Mouse (Mus musculus) kidney, adult 2 months (tissue): ENCODE results near the gene Commd4. TPM values are rescaled to one million over a fixed set of nuclear protein-coding genes. Genes with fewer than 3 reads are reported as not detected.

Experiments
- DNase-seq: peaks from one replicate; pipeline ENCODE4 v3.0.0; 2021
- H3K27ac ChIP-seq: fragments of 200-500 bp; 2 replicates; pipeline ENCODE4 v1.5.1; 2012; ENCODE audit warnings: low read depth, low read length, control low read depth, inconsistent platforms; ENCODE audit not compliant: insufficient read depth
- H3K27me3 ChIP-seq: fragments of 200-500 bp; replicated peaks from 2 replicates; pipeline ENCODE4 v1.6.1; 2012; ENCODE audit warnings: mild to moderate bottlenecking, moderate library complexity, low read length, inconsistent platforms; ENCODE audit not compliant: control insufficient read depth, insufficient read depth
- H3K36me3 ChIP-seq: fragments of 200-500 bp; 2 replicates; pipeline ENCODE4 v1.6.1; 2012; ENCODE audit warnings: mild to moderate bottlenecking, moderate library complexity, low read length, inconsistent platforms; ENCODE audit not compliant: control insufficient read depth, insufficient read depth
- H3K4me1 ChIP-seq: fragments of 200-500 bp; 2 replicates; pipeline ENCODE4 v1.6.1; 2011; ENCODE audit warnings: low read length; ENCODE audit not compliant: control insufficient read depth, insufficient read depth
- H3K4me3 ChIP-seq: fragments of 200-500 bp; 2 replicates; pipeline ENCODE4 v1.5.1; 2011; ENCODE audit warnings: mild to moderate bottlenecking, low read depth, low read length, control low read depth; ENCODE audit not compliant: insufficient read depth
- CTCF ChIP-seq: fragments of 200-500 bp; conservative IDR thresholded peaks from 2 replicates; pipeline ENCODE4 v1.5.1; 2011; ENCODE audit warnings: low read depth, mild to moderate bottlenecking, control low read depth, low read length, moderate library complexity, mixed read lengths; ENCODE audit not compliant: insufficient read depth, insufficient read length
- POLR2A ChIP-seq: fragments of 200-500 bp; IDR thresholded peaks from one replicate; pipeline ENCODE4 v1.6.1; 2011; ENCODE audit warnings: low read depth, low read length, control low read depth
- WGBS: fragments of 180-500 bp; shearing (Covaris S2); methylation state at CpG from one replicate; pipeline ENCODE4 v1.1.7; 2018; 5-methylcytosine and 5-hydroxymethylcytosine counted together
- polyA plus RNA-seq: library from polyadenylated mRNA; depleted of rRNA; stranded (reverse); fragments of >200 nt; gene quantifications from 2 replicates; pipeline ENCODE4 v1.2.3, GENCODE M21; 2012

The Commd4 gene
- polyA plus RNA-seq, 1 experiment = 133 TPM

DNA sequence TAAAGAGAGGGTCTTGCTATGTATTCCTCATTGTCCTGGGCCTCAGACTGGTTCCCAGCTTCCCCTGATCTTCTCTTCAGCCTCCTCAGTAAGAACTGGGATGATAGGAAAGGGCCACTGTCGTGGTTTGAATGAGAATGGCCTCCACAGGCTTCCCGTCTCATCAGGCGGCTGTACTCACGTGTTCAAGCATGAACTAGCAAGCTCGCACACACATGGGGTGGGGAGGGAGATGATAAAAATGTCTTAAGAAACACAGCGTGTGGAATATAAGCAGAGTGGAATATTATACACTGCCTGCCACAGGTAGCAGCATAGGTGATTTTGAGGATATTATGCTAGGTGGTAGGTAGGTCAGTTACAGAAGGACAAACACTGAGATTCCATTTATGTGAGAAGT is 9.1 kb downstream of the Commd4 start:
- Histone ChIP-seq H3K27ac (no peak overlapping the region), H3K36me3 (no peaks in the 10 kb centered on the region), H3K4me3 (peak overlapping the region; percentile 73), H3K27me3 (no peaks in the 10 kb centered on the region), H3K4me1 (0 out of 2 replicates have a peak, but pooled peaks cover 6% of the 10 kb centered on the region)
- 72% methylated on average over 6 of the region's 6 CpGs for WGBS
- DNase-seq = no peak
- TF ChIP-seq POLR2A = no peak
- TF ChIP-seq CTCF = no peak

GRCm38 (mm10) chr9:57148144-57148878 is 9.8 kb downstream of the Commd4 start, which contains the start of gene Neil1:
Neil1 (minus strand) TSS chr9:57148305.
- 0 out of 2 replicates have a peak, but pooled peaks cover 6% of the 10 kb centered on the region for H3K4me1 ChIP-seq
- no peaks in the 10 kb centered on the region for H3K27me3 ChIP-seq
- peak within 1 kb of the TSS; percentile 73 for H3K4me3 ChIP-seq
- DNase-seq = peak; percentile 94
- peak within 1 kb of the TSS; percentile 77 for H3K27ac ChIP-seq
- no peaks in the 10 kb centered on the region for H3K36me3 ChIP-seq
- WGBS = 2% methylated on average over 27 of the region's 27 CpGs
- 0 out of 2 replicates have a peak, but pooled peaks have one; percentile 0 for TF ChIP-seq CTCF
- TF ChIP-seq POLR2A = peak; percentile 56

GRCm38 (mm10) chr9:57147205-57148143 is 10.7 kb downstream of the Commd4 start:
- 7% methylated on average over 19 of the region's 19 CpGs for WGBS
- peak overlapping the region; percentile 73 for H3K4me3 ChIP-seq
- peak overlapping the region; percentile 77 for H3K27ac ChIP-seq
- H3K4me1 ChIP-seq = 0 out of 2 replicates have a peak, but pooled peaks cover 6% of the 10 kb centered on the region
- peak; percentile 19 for DNase-seq
- H3K27me3 ChIP-seq = no peaks in the 10 kb centered on the region
- H3K36me3 ChIP-seq = no peaks in the 10 kb centered on the region
- TF ChIP-seq POLR2A = no peak
- no peak for TF ChIP-seq CTCF

DNA sequence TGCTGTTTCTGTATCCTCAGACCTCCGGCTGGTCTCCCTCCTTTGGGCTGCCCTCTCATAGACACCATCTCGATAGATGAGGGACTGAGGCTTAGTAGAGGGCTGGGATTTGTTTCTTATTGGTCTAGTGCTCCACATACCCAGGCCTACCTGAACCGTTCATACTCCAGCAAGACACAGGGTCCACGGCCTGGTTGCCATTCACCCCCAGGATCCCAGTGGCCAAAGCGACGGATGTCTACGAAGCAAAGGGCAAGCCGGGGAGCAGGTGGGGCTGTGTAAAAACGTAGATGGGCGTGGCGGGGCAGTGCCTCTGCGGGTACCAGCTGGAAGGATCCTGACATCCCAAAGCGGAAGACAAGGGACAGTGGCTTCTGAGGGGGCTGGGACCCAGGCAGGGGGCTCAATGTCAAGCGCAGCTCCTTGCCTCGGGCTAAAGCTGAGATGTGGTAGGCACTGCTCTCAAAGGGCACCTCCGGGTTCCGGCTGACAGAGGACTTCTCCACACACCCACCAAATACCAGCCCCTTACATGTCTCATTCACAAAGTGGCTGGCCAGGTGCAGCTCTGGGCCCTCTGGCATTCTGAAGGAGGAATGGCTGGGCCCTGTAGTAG is 11.6 kb downstream of the Commd4 start:
- WGBS = 89% methylated on average over 17 of the region's 17 CpGs
- H3K36me3 ChIP-seq = no peaks in the 10 kb centered on the region
- H3K27ac ChIP-seq = no peak overlapping the region
- no peak for TF ChIP-seq POLR2A
- no peak for TF ChIP-seq CTCF
- H3K4me1 ChIP-seq = 0 out of 2 replicates have a peak, but pooled peaks cover 6% of the 10 kb centered on the region
- no peak for DNase-seq
- no peak overlapping the region for H3K4me3 ChIP-seq
- H3K27me3 ChIP-seq = no peaks in the 10 kb centered on the region

- WGBS = 88% methylated on average over 8 of the region's 8 CpGs
- no peaks in the 10 kb centered on the region for H3K36me3 ChIP-seq
- H3K4me1 ChIP-seq = 0 out of 2 replicates have a peak, but pooled peaks cover 6% of the 10 kb centered on the region
- TF ChIP-seq CTCF = no peak
- TF ChIP-seq POLR2A = no peak
- no peak overlapping the region for H3K27ac ChIP-seq
- H3K27me3 ChIP-seq = no peaks in the 10 kb centered on the region
- DNase-seq = no peak
- no peak overlapping the region for H3K4me3 ChIP-seq
Measured at GRCm38 (mm10) chr9:57144830-57145229, 13.3 kb downstream of the Commd4 start.

- Histone ChIP-seq H3K36me3 (no peaks in the 10 kb centered on the region), H3K4me3 (no peak overlapping the region), H3K27ac (no peak overlapping the region), H3K4me1 (no peaks in the 10 kb centered on the region), H3K27me3 (no peaks in the 10 kb centered on the region)
- no peak for DNase-seq
- TF ChIP-seq POLR2A = no peak
- TF ChIP-seq CTCF = no peak
- WGBS = 80% methylated on average over 11 of the region's 11 CpGs
Measured at GRCm38 (mm10) chr9:57143212-57143611, 14.9 kb downstream of the Commd4 start.
